In the genomic region with DNA sequence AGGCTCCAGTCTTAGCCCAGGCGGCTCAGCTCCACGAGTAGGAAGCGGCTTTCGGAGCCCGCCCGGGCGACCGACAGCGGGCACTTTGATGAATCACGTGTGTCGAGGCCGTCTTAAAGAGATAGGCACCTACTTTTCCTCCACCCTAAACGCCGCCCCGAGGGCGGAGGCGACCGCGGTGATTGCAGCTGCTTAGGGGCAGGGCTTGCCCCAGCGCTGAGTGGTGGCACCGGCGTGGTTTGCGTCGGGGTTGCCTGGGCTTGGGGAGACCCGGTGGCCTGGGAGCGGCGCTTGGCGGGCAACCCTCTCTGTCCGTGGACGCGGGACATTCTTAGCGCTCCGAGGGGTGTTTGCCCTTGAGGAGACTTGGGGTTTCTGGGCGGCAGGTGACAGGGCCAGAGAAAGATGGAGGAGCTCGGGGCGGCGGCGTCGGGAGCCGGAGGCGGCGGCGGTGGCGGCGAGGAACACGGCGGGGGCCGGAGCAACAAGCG, we compare ENCODE assay signal across 7 mouse cellular contexts. TPM values are rescaled to one million over a fixed set of nuclear protein-coding genes. Genes with fewer than 3 reads are reported as not detected.
DNase-seq lines count a peak whose midpoint lies in the region; ATAC-seq and TF ChIP-seq lines count a peak whose summit lies in the region.

A gene (plus strand): TSS at position 172 of the 491 bp plus-strand sequence.

- peak within 1 kb of the TSS; percentile 74 for H3K4me3 ChIP-seq in bone marrow, adult 2 months (replicated peaks; ENCODE audit: control insufficient read depth, low read depth, low read length)
- peak within 1 kb of the TSS; percentile 57 for H3K4me3 ChIP-seq in embryonic facial prominence, embryonic 15.5 days (replicated peaks)
- peak within 1 kb of the TSS; percentile 55 for H3K4me3 ChIP-seq in limb, embryonic 14.5 days (replicated peaks; ENCODE audit: low read length)
- H3K4me3 ChIP-seq in midbrain, embryonic 16.5 days (ENCODE audit: low read depth, low read length) = peak within 1 kb of the TSS; percentile 62
- peak within 1 kb of the TSS; percentile 79 for H3K4me3 ChIP-seq in spleen, adult 2 months (ENCODE audit: extremely low read depth, insufficient read depth, insufficient read length)

- H3K9me3 ChIP-seq in embryonic facial prominence, embryonic 15.5 days (replicated peaks) = no peaks in the 10 kb centered on the region
- no peaks in the 10 kb centered on the region for H3K9me3 ChIP-seq in limb, embryonic 14.5 days (ENCODE audit: control insufficient read depth, low read length)
- H3K9me3 ChIP-seq in midbrain, embryonic 16.5 days (replicated peaks; ENCODE audit: control insufficient read depth, low read length, poor library complexity, severe bottlenecking) = no peaks in the 10 kb centered on the region

- peak; percentile 88 for ATAC-seq in embryonic facial prominence, embryonic 15.5 days (ENCODE audit: insufficient number of reproducible peaks, low FRiP score, low TSS enrichment, low read depth)
- peak; percentile 84 for ATAC-seq in limb, embryonic 14.5 days (ENCODE audit: low FRiP score, low read depth)
- peak; percentile 91 for ATAC-seq in midbrain, embryonic 16.5 days

- H3K4me2 ChIP-seq in embryonic facial prominence, embryonic 15.5 days (replicated peaks) = peak within 1 kb of the TSS; percentile 45
- H3K4me2 ChIP-seq in limb, embryonic 14.5 days (replicated peaks; ENCODE audit: low read depth, low read length, severe bottlenecking) = peak within 1 kb of the TSS; percentile 48
- peak within 1 kb of the TSS; percentile 55 for H3K4me2 ChIP-seq in midbrain, embryonic 16.5 days (ENCODE audit: low read length)

- no peak for TF ChIP-seq CTCF in bone marrow, adult 2 months (IDR thresholded peaks at IDR 0.05; ENCODE audit: control insufficient read depth, insufficient read depth, low read length)
- TF ChIP-seq CTCF in spleen, adult 2 months (IDR thresholded peaks at IDR 0.05; ENCODE audit: extremely low read depth, insufficient read depth, insufficient read length, insufficient replicate concordance) = no peak

- no peaks in the 10 kb centered on the region; the same call in 1 of the 2 replicates for H3K4me1 ChIP-seq in bone marrow, adult 2 months (ENCODE audit: control insufficient read depth, insufficient read depth, low read length)
- no peaks in the 10 kb centered on the region for H3K4me1 ChIP-seq in embryonic facial prominence, embryonic 15.5 days
- H3K4me1 ChIP-seq in limb, embryonic 14.5 days (ENCODE audit: control insufficient read depth, insufficient read depth, low read length) = no peaks in the 10 kb centered on the region
- peaks cover 2% of the 10 kb centered on the region; the same call in 1 of the 2 replicates for H3K4me1 ChIP-seq in midbrain, embryonic 16.5 days (ENCODE audit: control insufficient read depth, insufficient read depth, low read length)
- H3K4me1 ChIP-seq in spleen, adult 2 months (ENCODE audit: control insufficient read depth, insufficient read depth, insufficient read length) = no peaks in the 10 kb centered on the region; the same call in 1 of the 2 replicates

- TF ChIP-seq POLR2A in bone marrow, adult 2 months (IDR thresholded peaks at IDR 0.05; ENCODE audit: borderline replicate concordance, control insufficient read depth, low read depth, low read length) = peak; percentile 56; the same call in 1 of the 2 replicates
- TF ChIP-seq POLR2A in limb, embryonic 14.5 days (IDR thresholded peaks at IDR 0.05; ENCODE audit: borderline replicate concordance, extremely low read depth, insufficient read depth, insufficient read length) = 0 out of 2 replicates have a peak, but pooled peaks have one; percentile 24
- no peak for TF ChIP-seq POLR2A in spleen, adult 2 months (IDR thresholded peaks at IDR 0.05; ENCODE audit: low read depth, low read length)

- WGBS in bone marrow, adult 2 months = 11% methylated on average over 44 of the region's 49 CpGs
- WGBS in embryonic facial prominence, embryonic 15.5 days = 9% methylated on average over 49 of the region's 49 CpGs
- 13% methylated on average over 37 of the region's 49 CpGs for WGBS in limb, embryonic 14.5 days
- 17% methylated on average over 30 of the region's 49 CpGs for WGBS in midbrain, embryonic 16.5 days
- 29% methylated on average over 49 of the region's 49 CpGs for WGBS in spleen, adult 2 months

- H3K9ac ChIP-seq in embryonic facial prominence, embryonic 15.5 days = peak within 1 kb of the TSS; percentile 31
- peak within 1 kb of the TSS; percentile 70 for H3K9ac ChIP-seq in limb, embryonic 14.5 days (ENCODE audit: low read depth, low read length, severe bottlenecking)
- H3K9ac ChIP-seq in midbrain, embryonic 16.5 days (ENCODE audit: low read depth, low read length) = peak within 1 kb of the TSS; percentile 65

- no peaks in the 10 kb centered on the region for H3K27me3 ChIP-seq in embryonic facial prominence, embryonic 15.5 days
- no peaks in the 10 kb centered on the region for H3K27me3 ChIP-seq in limb, embryonic 14.5 days (ENCODE audit: control insufficient read depth, insufficient read depth, low read length)
- no peaks in the 10 kb centered on the region for H3K27me3 ChIP-seq in midbrain, embryonic 16.5 days (ENCODE audit: control insufficient read depth, insufficient read depth, low read depth, low read length)
- no peaks in the 10 kb centered on the region for H3K27me3 ChIP-seq in spleen, adult 2 months (ENCODE audit: control insufficient read depth, insufficient read depth, low read length)

- H3K36me3 ChIP-seq in embryonic facial prominence, embryonic 15.5 days = no peaks in the 10 kb centered on the region
- H3K36me3 ChIP-seq in limb, embryonic 14.5 days (ENCODE audit: control insufficient read depth, insufficient read depth, low read length) = no peaks in the 10 kb centered on the region
- H3K36me3 ChIP-seq in midbrain, embryonic 16.5 days (ENCODE audit: control insufficient read depth, insufficient read depth, low read length) = no peaks in the 10 kb centered on the region
- no peaks in the 10 kb centered on the region for H3K36me3 ChIP-seq in spleen, adult 2 months (ENCODE audit: control insufficient read depth, insufficient read depth, low read length)

- H3K27ac ChIP-seq in bone marrow, adult 2 months (ENCODE audit: control insufficient read depth, insufficient read depth, low read depth, low read length, poor library complexity) = peak within 1 kb of the TSS; percentile 87
- peak within 1 kb of the TSS; percentile 58 for H3K27ac ChIP-seq in embryonic facial prominence, embryonic 15.5 days (replicated peaks)
- H3K27ac ChIP-seq in limb, embryonic 14.5 days (replicated peaks; ENCODE audit: low read depth, low read length) = peak within 1 kb of the TSS; percentile 43; the same call in 1 of the 2 replicates
- peak within 1 kb of the TSS; percentile 17; the same call in 1 of the 2 replicates for H3K27ac ChIP-seq in midbrain, embryonic 16.5 days (ENCODE audit: low read length)
- H3K27ac ChIP-seq in spleen, adult 2 months (ENCODE audit: insufficient read depth, low read length) = peak within 1 kb of the TSS; percentile 81

- DNase-seq in heart, adult 9 months (ENCODE audit: low spot score in 2 of 2) = peak; percentile 85 to 86
- peak; percentile 88 for DNase-seq in kidney, adult 9 months
- peak; percentile 64 for DNase-seq in limb, embryonic 14.5 days (ENCODE audit: low spot score)
- peak; percentile 77 to 78 for DNase-seq in spleen, adult 2 months (ENCODE audit: low read depth in 1 of 2, low spot score in 2 of 2)

RNA-seq across cellular contexts. Expression of the gene that starts here (rescaled TPM):
- polyA plus RNA-seq in bone marrow, adult 2 months (2011; ENCODE audit: insufficient read depth, insufficient read length, low replicate concordance, missing spikeins) = 5.5 and 13.2 TPM in 2 replicates
- polyA plus RNA-seq in embryonic facial prominence, embryonic 15.5 days (2015; fragmentation: Nextera tagmentation; extraction: Ambion mirVana) = 6.5 and 7.0 TPM in 2 replicates
- 4.3 and 5.5 TPM in 2 replicates for polyA plus RNA-seq in limb, embryonic 14.5 days (2012; rRNA removed)
- polyA plus RNA-seq in limb, embryonic 14.5 days (2014; fragmentation: Nextera tagmentation; extraction: Ambion mirVana) = 5.0 and 6.3 TPM in 2 replicates
- polyA plus RNA-seq in midbrain, embryonic 16.5 days (2015; fragmentation: Nextera tagmentation; extraction: Ambion mirVana) = 3.4 and 3.6 TPM in 2 replicates
- 2.6 and 2.7 TPM in 2 replicates for polyA plus RNA-seq in spleen, adult 2 months (2012; rRNA removed)

Comparison
In these comparisons a context has a peak if more than half of its experiments do, and no peak if none do; other contexts are left out.
1. Peak in every context shown above with its lines: DNase-seq, ATAC-seq, H3K4me3 ChIP-seq and H3K27ac ChIP-seq.
2. H3K27ac ChIP-seq: peak in every context shown above with its lines; median percentile 87 in bone marrow, adult 2 months; 81 in spleen, adult 2 months; 58 in embryonic facial prominence, embryonic 15.5 days; 43 in limb, embryonic 14.5 days; 17 in midbrain, embryonic 16.5 days.